Mouse (Mus musculus): ENCODE measurements around the gene Prss35.

Prss35 gene

DNA sequence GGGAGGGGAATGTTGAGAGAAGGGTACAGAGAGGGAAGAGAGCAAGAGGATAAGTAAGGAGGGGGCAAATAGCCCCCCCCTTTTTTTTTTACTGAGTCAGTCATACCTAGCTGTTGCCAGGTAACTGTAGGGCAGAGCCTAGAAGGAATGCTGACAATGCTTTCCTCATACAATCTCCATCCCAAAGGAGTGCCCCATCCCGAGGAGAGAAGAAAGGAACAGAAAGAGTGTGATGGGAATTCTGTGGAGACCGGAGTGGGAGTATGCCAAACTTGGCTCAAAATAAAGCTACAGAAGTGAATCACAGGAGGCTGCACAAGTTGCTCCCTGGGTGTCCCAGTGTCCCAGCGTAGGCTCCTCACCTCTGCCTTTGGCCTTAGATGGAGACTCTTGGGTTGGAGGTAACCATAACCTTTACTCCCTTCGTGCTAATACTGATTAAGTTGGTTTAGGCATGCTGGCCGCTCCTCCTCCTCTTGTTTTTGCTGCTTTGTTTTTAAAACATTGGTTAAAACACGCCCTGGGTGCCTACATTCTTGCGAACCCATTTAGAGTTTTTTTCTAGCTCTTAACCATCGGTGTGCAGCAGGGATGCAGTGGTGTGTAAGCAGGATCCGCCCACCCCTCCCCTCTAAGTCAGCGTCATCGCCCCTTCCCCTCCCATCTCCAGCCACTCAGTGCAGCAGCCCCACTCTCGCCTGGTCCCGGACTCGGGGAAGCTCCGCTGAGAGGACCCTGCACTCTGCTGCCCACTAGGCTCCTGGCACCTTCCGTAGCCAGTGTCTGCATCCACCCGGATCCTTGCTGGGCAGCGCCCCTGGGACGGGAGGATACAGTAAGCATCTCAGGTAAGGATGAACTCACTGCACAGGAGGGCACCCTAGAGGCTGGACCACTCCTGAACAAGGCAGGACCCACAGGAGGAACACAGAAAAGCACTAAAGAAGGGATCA lies at the start of gene Prss35:
TSS of gene Prss35 (plus strand) at position 691 of the 953 bp plus-strand sequence.
- peak; percentile 33 for DNase-seq (ENCODE audit: low read depth, low spot score)

DNA sequence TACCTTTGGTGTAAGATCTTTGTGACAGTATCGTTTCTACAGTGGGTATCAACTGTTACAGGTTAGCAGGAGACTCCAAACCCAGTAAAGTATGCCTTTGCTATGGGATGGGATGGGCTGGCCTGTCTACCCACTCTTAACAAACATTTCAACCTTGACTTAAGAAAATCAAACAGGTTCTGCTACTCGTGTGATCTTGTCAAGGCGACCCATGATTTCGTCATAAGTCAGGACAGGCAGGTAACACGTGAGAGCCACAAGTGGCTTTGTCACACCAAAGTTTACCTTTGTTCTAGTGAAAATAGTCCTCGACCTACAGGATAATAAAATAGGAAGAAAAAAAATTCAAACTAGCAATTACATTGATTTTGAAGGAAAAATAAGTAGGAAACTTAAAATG lies 49.5 kb upstream of the Prss35 start:
- no peak for DNase-seq (ENCODE audit: low read depth, low spot score)

DNA sequence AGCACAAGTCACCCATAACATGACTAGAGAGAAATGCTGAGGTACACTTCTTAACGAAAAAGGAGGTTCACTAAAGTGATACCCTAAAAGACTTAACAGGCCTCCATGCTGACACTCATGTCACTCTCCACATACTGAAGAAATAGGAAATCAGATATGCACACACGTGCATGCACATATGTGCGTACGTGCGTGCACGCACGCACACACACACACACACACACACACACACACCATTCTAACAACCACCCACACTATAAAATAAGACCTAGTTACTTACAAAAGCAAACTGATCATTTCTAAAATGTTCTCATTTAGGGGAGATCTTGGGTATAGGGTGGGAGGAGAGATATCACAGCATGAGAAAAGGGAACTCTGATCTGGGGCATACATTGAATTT lies 48.8 kb upstream of the Prss35 start:
- DNase-seq (ENCODE audit: low read depth, low spot score), result no peak

DNA sequence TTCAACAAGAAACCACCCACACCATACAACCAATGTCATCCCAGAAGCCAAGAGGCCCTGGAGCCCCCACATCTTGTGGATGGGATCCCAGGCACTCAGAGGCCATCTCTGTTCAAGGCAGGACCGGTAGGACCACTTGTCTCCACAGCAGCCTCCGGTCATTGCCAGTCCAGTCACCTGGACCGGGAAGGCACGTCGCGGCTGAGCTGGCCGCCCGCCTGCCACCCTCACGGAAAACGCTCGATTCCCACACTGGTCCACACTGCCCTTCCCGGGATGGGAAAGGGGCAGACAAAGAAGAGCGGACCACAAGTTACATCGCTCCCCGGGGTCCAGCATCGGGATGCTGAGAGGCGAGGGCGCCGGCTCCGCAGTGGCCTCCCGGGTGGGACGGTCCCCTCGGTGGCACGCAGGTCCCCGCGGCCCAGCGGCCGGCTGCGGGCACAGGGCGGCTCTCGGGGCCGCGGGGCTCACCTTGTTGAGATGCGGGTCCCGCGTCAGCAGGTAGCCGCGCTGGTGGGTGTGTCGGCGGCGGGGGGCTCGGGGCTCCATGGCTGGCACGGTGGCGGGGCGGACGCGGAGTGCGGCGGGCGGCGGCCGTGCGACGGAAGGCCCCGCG lies 48.1 kb upstream of the Prss35 start:
- DNase-seq (ENCODE audit: low read depth, low spot score), result peak; percentile 35

DNA sequence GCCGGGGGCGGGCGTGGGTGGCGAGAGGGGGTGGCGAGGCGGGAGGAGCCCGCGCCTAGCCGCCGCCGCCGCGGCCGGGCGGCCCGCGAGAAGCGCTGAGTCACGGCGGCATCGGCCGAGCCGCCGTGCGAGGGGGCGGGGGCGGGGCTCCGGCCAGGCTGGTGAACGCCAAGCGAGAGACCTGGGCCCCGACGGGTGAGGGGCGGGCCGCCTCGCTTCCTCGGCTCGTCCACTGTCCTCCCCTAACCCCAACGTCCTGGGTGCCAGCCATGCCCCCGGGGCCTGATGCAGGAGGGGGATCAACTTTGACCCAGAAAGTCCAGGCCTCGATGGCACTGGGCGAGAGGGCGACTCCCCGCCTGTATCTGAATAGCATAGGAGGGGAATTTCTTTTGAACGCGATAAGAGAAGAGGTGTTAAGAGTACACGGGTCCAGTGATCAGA lies 47.6 kb upstream of the Prss35 start, which contains the start of gene Me1:
TSS of gene Me1 (minus strand) at position 136 of the 444 bp plus-strand sequence.
- DNase-seq (ENCODE audit: low read depth, low spot score), result peak; percentile 53

DNA sequence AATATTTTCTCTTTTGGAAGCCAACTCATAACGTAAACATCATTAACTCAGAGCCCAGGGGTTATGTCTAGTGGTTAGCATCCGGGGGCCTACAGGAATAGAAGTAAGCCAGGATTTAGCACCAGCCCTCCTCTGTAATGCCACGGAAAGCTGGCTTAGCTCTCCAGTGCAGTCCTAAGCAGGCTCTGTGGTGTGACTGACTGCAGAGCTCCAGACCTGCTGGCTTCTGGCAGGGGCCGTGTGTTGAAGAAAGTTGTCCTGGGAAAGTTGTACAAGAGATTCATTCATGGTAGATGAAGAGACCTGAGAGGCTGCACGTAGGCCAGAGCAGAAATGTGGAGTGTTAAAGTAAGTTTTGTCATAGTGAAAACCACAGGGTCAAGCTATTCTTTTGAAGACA lies 42.2 kb upstream of the Prss35 start:
- no peak for DNase-seq (ENCODE audit: low read depth, low spot score)

DNA sequence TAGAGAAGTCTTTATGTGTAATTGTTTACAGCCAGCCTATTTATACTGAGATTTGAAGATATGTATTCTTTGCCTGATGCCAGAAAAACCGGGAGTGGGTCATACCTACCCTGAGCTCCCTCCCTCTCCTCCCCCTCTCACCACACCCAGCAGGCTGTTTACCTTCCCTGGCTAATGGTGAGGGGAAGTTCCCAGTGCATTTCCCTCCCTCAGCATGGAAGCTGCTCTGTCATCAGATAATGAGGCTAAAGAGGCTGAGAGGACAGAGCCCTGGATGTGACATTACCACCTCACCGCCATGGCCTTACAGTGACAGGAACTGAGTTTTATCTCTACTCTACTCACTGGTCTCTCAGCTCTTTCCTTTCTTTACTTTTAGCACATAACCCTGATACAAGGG lies 41.6 kb upstream of the Prss35 start:
- DNase-seq (ENCODE audit: low read depth, low spot score), result no peak

DNA sequence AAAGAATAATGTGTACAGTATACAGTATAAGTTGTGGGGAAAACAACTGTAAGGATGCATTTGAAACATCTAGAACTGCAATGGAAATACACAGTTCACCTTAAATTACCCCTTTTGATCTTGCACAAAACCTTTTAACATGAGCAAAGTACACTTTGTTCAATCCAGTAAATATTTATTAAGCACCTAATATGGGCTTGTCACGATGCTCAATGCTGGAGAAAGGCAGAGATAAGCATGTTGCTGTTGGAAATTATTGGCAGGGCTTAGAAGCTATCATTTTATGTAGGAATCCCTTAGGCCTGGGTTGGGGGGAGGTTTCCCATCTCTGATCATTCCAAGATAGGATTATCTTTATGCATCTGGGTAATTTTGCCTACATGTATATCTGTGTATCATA lies 36.0 kb upstream of the Prss35 start:
- DNase-seq (ENCODE audit: low read depth, low spot score), result no peak

DNA sequence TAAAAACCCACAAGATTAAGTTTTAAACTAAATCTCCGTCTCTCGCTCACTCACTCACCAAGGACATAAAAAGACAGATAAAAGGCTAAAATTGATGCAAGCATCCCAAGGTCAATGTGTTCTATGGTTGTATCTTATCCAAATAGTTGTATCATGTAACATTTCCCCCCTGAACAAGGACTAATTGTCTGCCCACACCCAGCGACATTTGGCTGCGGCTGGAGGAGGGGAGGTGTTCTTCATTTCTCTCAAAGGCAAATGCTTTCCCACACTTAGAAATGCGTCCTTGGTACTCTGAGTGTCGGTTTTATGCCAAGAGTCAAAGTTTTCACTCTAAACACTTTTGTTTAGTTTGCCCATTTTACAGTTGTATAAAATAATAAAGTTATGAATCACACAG lies 34.5 kb upstream of the Prss35 start:
- no peak for DNase-seq (ENCODE audit: low read depth, low spot score)

DNA sequence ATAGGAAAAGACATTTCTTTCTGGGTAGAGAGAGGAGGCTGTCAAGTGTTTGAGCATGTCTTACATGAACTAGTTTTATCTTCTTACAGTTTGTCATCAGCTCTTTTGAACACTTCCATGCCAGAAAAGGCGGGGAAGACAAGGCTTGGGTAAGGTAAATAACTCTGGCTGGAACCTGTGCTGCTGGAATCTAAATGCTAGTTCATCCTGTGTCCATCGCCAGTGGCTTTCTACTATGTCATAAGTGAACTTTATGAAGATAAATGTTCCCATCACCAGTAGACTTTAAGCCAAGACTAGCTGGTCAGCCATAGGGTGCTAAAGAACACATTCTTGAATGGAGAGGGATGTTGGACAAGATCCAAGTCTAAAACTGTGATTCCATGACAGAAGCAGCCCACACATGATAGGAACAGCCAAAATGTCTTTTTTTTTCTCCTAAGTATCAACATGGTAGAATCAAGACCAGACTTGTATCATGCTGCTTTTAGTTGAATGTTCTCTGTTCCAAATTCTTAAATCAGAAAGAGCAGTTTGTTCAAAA lies 33.3 kb upstream of the Prss35 start:
- DNase-seq (ENCODE audit: low read depth, low spot score), result peak; percentile 56

DNA sequence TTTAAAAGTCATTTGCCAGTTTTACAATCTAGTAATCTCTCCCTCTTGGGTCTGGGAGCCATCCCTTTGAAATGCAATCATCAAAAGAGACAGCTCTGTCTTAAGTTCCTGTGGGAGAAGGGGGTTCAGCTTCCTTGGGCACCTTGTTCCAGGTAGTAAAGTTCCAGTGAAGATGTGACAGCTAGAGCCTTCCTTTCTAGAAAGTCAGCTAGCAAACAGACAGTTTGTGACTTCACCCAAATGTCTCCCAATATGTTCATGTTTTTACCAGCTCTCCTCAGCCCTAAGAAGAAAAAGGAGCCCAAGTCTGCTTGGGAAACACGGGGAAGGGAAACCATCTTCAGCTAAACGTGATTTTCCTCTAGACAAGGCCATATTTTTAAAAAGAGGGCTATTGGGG lies 30.8 kb upstream of the Prss35 start:
- DNase-seq (ENCODE audit: low read depth, low spot score), result peak; percentile 47

DNA sequence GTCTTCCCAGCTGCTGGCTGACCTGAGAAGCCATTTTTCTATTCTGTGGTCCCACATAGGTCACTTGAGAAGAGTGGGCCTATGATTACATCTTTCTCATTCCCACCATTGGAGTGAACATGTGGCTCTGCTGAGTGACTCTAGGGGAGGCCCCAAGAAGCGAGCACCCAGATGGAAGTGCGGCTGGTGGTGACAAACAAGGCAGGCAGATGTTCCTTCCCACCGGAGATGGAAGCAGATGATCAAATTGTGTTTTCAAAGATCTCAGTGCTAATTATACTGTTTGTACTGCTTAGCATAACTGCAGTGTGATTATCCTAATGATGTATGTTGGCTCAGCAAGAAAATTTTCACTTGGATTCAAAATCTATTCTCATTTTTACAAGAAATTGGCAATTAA lies 29.4 kb upstream of the Prss35 start:
- DNase-seq (ENCODE audit: low read depth, low spot score), result peak; percentile 71

DNA sequence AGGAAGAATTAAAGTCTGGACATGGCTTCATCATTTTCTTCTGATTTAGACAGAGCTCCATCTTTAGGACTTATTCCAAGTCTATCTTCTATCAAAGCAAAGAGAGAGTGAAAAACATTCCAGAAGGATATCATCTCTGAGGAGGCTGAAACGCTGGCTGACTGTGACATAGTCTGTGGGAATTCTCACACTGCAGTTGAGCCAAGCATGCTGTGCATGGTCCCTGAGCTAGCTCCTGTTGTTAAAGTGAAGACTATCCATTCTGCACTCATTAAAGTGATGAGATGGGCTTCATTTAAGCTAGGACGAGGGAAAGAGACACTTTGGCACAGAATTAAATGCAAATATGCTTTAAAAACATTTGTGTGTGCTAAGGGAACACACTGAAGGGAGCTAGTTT lies 26.9 kb upstream of the Prss35 start:
- peak; percentile 49 for DNase-seq (ENCODE audit: low read depth, low spot score)

DNA sequence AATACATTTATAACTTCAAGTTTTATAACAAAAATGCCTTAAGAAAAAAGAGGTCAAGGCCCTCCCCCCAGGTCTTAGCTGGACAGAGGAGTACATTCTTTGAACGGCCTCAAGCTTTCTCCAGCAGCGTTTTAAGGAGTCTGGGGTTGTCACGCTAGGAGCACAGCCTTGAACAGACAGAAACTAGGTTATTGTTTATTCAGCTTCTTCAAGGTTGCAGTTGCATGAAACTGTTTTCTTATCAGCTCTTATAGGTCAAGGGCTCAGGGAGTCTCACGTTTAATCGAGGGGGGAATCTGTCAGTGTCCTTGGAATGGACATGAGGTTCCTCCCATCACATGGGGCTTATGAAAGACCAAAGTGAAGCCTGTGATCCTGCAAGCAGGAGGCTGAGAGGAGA lies 26.3 kb upstream of the Prss35 start:
- no peak for DNase-seq (ENCODE audit: low read depth, low spot score)

DNA sequence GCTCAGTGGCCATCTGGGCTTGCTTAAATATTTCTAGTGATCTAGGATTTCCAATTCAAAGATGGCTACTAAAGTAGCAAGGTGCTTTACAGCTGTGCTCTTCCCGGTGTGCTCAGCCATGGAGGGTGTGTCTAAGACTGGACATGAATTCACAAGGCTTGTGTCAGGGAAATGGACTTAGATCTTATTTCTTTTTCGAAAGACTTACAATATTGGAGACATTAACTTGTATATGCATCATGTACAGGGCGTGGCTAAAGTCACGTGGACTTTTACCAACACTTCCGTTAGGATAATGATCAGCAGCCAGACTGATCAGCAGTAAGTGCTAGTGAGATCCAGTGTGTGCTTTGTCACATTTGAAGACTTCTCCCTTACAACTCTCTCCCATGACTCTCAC lies 23.2 kb upstream of the Prss35 start:
- DNase-seq (ENCODE audit: low read depth, low spot score), result no peak

DNA sequence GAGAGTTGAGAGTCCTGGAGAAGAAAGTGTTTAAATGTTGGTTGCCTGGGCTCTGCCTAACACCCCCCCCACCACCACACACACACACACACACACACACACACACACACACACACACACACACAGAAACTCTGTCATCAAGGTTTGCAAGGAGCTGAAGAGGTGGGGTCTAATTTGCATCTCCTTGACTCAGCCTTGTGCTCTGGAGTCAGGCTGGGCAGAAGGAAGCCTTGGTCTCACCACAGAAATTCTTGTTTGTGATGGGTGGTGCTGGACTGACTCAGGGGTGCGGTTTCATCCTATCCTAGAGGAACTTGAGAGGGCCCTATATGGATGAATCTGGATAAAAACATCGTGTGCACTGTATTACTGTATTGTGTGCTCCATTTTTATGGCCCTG lies 22.7 kb upstream of the Prss35 start:
- no peak for DNase-seq (ENCODE audit: low read depth, low spot score)

DNA sequence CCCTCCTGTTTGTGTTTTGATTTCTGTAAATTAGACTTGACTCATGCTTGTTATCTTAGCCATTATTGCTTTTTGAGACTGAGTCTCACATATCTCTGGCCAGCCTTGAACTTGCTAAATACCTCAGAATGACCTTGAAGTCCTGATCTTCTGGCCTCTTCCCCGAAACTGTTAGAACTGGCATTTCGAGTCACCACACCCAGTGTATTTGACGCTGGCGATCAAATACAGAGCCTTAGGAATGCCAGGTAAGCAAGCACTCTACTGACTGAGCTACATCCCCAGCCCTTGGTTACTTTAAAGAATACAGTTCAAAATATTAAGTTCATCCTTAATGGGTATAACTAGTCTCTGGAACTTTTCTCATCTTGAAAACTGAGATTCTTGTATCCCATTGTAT lies 18.4 kb upstream of the Prss35 start:
- DNase-seq (ENCODE audit: low read depth, low spot score), result no peak

DNA sequence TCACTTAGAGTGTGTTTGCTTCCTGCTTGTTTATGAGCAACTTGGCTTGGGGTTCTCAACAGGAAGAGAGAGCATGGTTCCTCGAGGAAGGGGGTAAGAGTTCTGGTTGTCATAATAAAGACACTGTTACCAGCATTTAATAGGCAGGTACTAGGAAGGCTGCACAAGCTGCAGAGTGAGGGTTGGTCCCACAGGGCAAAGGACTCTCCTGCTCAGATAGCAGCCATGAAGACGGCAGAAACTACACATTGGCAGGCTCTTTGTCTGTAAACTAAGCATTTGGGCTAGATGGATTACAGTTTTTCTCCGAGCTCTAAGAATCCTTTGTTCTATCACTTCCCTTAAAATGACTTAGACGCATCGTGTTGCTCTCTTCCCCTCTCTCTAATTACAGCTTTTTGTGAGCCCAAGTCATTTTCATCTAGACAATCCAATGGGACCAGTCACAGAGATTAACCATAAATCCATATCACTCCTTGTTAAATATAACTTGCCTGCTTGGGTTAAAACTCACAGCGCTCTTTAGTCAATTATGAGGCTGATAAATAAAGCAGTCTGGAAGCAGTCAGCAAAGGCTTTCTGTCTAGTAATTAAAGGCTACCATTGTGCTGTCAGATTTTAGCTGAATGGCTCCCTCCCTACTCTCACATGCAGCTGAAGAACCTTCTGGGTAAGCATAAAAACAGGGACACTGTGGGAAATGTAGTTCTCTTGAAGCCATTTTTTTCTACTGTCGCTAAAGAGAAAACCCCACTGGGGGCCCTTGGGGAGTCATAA lies 17.7 kb upstream of the Prss35 start:
- DNase-seq (ENCODE audit: low read depth, low spot score), result peak; percentile 71

DNA sequence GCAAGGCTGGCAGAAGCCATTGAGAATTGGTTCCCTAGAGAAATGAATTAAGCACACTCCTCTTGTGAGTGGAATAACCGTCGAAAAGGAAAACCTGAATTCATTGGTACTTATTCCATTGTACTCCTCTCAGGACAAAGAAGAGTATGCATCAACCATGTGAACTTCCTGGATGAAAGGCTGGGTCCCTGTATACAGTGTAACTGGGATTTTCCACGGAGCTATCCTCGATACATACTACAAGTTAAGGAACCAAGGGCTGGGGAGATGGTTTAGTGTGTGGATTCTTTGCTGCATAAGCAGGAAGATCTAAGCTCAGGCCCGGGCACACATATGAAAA lies 17.1 kb upstream of the Prss35 start:
- DNase-seq (ENCODE audit: low read depth, low spot score), result no peak

DNA sequence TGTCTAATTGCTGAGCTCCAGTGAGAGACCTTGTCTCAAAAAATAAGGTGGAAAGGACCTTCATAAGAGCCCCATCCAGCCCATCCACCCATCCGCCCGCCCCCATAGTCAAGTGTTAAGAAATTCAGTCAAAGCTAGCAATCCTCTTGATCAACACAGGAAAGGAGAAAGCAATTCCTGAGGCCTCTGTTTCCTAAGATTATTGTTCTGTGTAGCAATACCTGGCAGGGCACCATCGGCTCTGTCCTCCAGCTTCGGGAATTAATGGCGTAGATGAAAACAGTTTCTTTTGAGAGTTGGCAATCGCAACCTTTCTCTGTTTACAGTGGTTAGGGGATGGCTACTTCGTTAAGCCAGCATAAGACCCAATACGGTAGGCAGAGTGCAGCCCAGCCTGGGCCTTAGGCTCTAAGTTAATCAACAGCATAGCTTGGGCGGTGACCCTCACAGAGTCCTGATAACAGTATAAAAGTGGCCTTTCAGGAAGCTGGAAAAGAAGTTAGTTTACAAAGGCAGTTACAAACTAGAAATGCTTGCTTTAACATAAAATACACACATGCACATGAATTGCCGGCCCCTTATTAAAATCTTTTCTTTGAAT lies 15.1 kb upstream of the Prss35 start:
- no peak for DNase-seq (ENCODE audit: low read depth, low spot score)

DNA sequence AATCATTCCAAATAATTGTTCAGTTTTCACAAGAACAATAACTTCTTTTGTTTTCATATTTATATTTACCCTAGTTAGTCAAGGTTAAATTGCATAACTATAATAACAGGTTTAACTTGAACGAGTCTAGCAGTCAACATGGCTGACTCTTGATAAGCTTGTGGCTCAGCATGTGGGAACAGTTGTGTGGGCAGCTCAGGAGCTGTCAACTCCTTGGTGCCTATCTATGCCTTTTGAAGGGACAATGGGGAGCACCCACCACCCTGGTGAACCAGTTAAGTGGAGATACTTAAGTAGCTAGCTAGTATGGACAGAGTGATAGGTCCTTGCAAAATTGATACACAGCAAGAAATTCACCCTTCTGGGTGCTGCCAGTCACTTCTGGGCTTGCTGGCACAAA lies 14.4 kb upstream of the Prss35 start:
- no peak for DNase-seq (ENCODE audit: low read depth, low spot score)

DNA sequence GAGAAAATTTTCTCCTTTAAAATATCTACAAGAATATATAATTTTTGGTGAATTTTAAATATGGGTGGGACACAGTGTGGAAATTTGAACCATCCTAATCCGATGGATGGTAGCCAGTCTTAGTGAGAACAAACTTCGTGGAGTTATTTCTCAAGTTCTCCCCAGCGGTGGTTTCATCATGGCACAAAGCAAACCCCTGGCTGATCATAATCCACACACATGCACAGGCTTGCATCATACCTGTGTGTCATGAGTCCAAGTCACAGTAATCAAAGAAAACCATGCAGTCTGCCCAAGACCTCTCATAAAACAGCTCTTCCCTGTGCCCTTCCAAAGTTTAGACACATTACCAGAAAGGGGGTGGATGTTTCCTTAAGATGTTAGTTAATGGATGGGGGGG lies 13.6 kb upstream of the Prss35 start:
- no peak for DNase-seq (ENCODE audit: low read depth, low spot score)

All from brain, adult 2 months (tissue).